Mouse (Mus musculus): ENCODE data around the gene Gm28047. TPM values are rescaled to one million over a fixed set of nuclear protein-coding genes. Genes with fewer than 3 reads are reported as not detected.
A peak's percentile ranks its signal among the peaks of the same experiment; 100 is the strongest.
"Not testable (repeated sequence)": the region's sequence is repeated elsewhere in the genome, so short reads cannot be mapped to it uniquely, and the experiment has no call there.

The Gm28047 gene
- polyA plus RNA-seq, 1 experiment from 2014 or later: not detected

DNA sequence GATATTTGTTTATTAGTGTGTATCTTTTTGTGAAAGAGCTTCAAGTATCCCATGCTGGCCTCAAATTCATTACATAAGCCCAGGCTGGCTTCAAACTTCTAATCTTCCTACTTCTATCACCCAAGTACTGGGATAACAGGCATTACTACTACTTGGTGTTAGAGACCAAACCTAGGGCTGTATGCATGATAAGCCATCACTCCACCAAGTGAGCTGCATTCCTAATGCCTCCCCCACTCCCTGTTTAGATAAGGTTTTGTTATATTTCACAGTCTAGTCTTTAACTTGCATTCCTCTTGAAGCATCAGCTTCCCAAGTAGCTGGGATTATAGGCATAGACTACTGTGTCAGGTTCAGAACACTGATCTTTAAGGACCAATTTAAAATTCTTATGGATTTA is 10.6 kb downstream of the Gm28047 start:
- no peaks in the 10 kb centered on the region for H3K27me3 ChIP-seq
- no peak overlapping the region for H3K4me2 ChIP-seq
- H3K36me3 ChIP-seq: no peaks in the 10 kb centered on the region
- ATAC-seq (ENCODE audit: low FRiP score): no peak
- H3K4me3 ChIP-seq: no peak overlapping the region
- H3K4me1 ChIP-seq (replicated peaks): no peaks in the 10 kb centered on the region
- no peaks in the 10 kb centered on the region for H3K9me3 ChIP-seq
- no peak overlapping the region for H3K27ac ChIP-seq
- H3K9ac ChIP-seq: no peak overlapping the region

DNA sequence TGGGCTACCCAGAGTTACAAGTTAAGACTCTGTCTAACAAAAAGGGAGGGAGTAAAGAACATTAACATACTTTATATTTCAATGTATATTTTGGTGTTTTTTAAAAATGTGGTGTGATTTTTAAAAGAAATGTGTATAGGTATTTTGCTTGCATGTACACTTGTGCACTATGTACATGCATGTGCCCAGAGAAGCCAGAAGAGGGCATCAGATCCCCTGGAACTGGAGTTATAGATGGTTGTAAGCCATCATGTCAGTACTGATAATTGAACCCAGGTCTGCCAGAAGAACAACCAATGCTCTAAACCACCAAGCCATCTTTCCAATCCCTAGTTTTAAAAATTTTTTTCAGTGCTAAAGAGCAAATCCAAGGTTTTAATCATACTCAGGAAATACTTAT is 11.9 kb downstream of the Gm28047 start:
- Histone ChIP-seq H3K9me3 (no peaks in the 10 kb centered on the region), H3K4me3 (no peak overlapping the region), H3K27me3 (no peaks in the 10 kb centered on the region), H3K27ac (no peak overlapping the region), H3K36me3 (no peaks in the 10 kb centered on the region), H3K4me1 (replicated peaks) (no peaks in the 10 kb centered on the region), H3K9ac (no peak overlapping the region), H3K4me2 (no peak overlapping the region)
- no peak for ATAC-seq (ENCODE audit: low FRiP score)

DNA sequence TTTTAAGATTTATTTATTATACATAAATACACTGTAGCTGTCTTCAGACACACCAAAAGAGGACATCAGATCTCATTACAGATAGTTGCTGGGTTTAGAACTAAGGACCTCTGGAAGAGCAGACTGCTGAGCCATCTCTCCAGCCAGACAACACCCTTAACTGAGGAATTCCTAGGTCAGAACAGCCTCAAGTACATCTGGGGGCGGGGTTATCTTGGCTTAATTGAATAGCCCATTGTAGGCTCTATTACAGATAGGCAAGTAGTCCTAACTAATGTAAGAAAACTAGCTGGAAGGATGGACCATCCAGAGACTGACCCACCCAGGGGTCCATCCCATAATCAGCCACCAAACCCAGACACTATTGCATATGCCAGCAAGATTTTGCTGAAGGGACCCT is 16.3 kb downstream of the Gm28047 start:
- WGBS: 85% methylated on average over 1 of the region's 1 CpGs

DNA sequence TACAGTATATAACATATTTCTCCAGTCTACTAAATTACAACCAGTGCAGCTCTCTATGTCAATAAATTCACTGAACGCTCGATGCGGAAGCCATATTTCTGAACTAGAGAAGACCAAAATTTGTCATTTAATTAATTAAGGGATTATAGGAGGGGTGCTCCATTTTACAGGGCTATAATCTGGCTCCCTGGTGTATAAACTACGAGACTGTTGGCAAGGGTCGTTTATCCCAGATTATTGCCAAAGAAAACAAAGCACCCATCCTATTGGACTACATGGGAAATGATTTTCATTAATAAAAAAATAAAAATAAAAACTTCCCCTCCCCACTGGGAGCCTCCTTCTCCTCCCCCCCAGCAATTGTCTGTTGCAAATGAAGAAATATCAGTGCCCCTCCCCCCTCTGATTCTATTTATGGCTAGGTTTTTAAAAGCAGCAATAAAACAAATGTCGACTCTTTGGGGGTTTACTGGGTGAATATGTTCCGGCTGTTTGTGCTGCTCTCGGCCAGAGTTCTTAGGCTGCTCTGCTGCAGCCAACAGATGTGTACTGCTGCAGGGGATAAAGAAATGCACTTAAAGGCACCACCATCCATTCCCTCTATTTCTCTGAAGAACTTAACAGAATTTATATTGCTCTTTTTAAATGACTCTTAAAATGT is 30.7 kb downstream of the Gm28047 start:
- Histone ChIP-seq H3K27ac (peak overlapping the region; percentile 46; the same call in 1 of the 2 replicates), H3K27me3 (no peaks in the 10 kb centered on the region), H3K4me3 (no peak overlapping the region), H3K9ac (no peak overlapping the region), H3K9me3 (no peaks in the 10 kb centered on the region), H3K4me2 (peak overlapping the region; percentile 31; the same call in 1 of the 2 replicates), H3K36me3 (peaks cover 7% of the 10 kb centered on the region; the same call in 1 of the 2 replicates), H3K4me1 (replicated peaks) (peaks cover 15% of the 10 kb centered on the region)
- WGBS: 53% methylated on average over 8 of the region's 8 CpGs
- no peak for ATAC-seq (ENCODE audit: low FRiP score)

More for the DNA sequence above, 16.3 kb downstream of the Gm28047 start:
- not testable (repeated sequence) for H3K4me2 ChIP-seq; ATAC-seq (ENCODE audit: low FRiP score); H3K9ac ChIP-seq; H3K4me1 ChIP-seq (replicated peaks); H3K36me3 ChIP-seq; H3K4me3 ChIP-seq; H3K9me3 ChIP-seq; H3K27ac ChIP-seq; H3K27me3 ChIP-seq

DNA sequence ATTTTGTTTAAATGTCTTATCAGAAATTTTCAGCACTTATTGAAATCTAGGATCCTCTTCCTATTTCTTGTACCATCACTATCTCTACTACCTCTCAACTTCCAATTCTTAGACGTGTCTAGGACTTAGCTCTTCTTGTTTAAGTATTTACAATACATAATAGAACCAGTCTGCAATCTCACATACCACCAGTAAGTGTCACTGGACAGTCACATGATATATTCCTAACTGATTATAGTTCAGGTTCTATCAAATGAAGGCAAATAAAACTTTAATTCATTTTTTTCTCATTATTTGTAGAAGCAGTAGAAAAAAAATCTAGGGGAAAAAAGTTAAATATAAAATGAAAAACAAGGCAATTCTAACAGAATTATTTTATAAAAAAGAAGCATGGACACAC is 32.2 kb downstream of the Gm28047 start:
- Histone ChIP-seq H3K27ac (no peak overlapping the region), H3K27me3 (no peaks in the 10 kb centered on the region), H3K4me2 (no peak overlapping the region), H3K36me3 (peaks cover 7% of the 10 kb centered on the region; the same call in 1 of the 2 replicates), H3K4me3 (no peak overlapping the region), H3K4me1 (replicated peaks) (peaks cover 15% of the 10 kb centered on the region), H3K9me3 (no peaks in the 10 kb centered on the region), H3K9ac (no peak overlapping the region)
- no peak for ATAC-seq (ENCODE audit: low FRiP score)
- 54% methylated on average over 1 of the region's 1 CpGs for WGBS

DNA sequence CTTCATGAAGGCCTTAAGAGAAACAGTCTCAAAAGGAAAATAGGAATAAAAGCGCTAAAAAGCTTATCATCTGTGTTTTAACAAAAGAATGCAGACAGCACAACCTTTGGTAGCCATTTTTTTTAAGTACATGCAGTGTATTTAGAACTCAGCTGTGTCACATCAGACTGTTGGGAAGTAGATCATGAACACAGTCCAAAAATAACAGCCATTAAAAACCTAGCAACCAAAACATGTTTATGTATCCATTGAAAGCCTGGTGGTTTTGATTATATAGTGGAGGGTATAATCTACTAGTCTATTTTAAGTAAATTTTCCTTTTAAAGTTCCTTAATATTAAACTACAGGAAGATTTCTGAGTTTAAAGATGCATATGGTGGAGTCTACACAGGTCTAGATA is 34.3 kb downstream of the Gm28047 start:
- no peak for ATAC-seq (ENCODE audit: low FRiP score)
- H3K27me3 ChIP-seq: no peaks in the 10 kb centered on the region
- WGBS: 100% methylated on average over 1 of the region's 1 CpGs

DNA sequence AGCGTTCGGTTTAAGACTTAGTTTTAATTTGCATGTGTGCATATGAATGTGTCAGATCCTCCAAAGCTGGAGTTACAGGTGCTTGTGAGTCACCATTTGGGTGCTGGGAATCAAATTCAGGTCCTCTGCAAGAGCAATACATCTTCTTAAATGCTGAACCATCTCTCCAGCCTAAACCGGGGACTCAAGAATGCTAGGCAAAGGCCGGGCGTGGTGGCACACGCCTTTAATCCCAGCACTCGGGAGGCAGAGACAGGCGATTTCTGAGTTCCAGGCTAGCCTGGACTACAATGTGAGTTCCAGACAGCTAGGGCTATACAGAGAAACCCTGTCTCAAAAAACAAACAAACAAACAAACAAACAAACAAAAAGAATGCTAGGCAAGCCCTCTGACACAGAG is 35.0 kb downstream of the Gm28047 start:
- no peaks in the 10 kb centered on the region for H3K9me3 ChIP-seq
- H3K36me3 ChIP-seq: peaks cover 7% of the 10 kb centered on the region; the same call in 1 of the 2 replicates
- ATAC-seq (ENCODE audit: low FRiP score): no peak
- WGBS: 96% methylated on average over 8 of the region's 8 CpGs
- H3K27ac ChIP-seq: no peak overlapping the region
- no peak overlapping the region for H3K4me2 ChIP-seq
- H3K9ac ChIP-seq: no peak overlapping the region
- no peaks in the 10 kb centered on the region for H3K27me3 ChIP-seq
- H3K4me3 ChIP-seq: no peak overlapping the region
- H3K4me1 ChIP-seq (replicated peaks): peaks cover 15% of the 10 kb centered on the region

More for the DNA sequence above, 34.3 kb downstream of the Gm28047 start:
- H3K4me2 ChIP-seq: no peak overlapping the region
- no peaks in the 10 kb centered on the region for H3K9me3 ChIP-seq
- no peak overlapping the region for H3K4me3 ChIP-seq
- no peak overlapping the region for H3K27ac ChIP-seq
- H3K4me1 ChIP-seq (replicated peaks): peaks cover 16% of the 10 kb centered on the region
- no peak overlapping the region for H3K9ac ChIP-seq
- peaks cover 7% of the 10 kb centered on the region; the same call in 1 of the 2 replicates for H3K36me3 ChIP-seq

DNA sequence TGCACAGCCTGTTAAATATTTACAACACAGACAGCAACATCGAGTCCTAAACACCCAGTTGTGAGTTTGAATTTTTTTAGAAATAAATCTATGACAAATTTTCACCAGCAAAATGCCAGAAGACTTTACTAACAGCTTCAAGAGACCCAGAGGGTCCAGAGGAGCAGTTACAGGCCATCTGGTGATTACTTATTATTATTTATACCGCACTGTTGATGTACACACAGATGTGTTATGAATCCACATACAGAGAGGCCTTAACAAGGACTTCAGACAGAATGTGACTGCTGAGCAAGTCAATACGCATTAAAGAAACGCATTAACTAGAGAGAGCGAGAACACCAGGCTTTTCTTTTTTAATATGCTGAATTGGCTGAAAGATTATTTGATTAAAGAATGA is 39.4 kb downstream of the Gm28047 start:
- Histone ChIP-seq H3K36me3 (peaks cover 7% of the 10 kb centered on the region; the same call in 1 of the 2 replicates), H3K27ac (peak overlapping the region; percentile 67), H3K4me1 (replicated peaks) (peaks cover 14% of the 10 kb centered on the region), H3K27me3 (no peaks in the 10 kb centered on the region), H3K9me3 (no peaks in the 10 kb centered on the region), H3K9ac (peak overlapping the region; percentile 53; the same call in 1 of the 2 replicates), H3K4me2 (no peak overlapping the region), H3K4me3 (no peak overlapping the region)
- ATAC-seq (ENCODE audit: low FRiP score): no peak
- 53% methylated on average over 5 of the region's 5 CpGs for WGBS

DNA sequence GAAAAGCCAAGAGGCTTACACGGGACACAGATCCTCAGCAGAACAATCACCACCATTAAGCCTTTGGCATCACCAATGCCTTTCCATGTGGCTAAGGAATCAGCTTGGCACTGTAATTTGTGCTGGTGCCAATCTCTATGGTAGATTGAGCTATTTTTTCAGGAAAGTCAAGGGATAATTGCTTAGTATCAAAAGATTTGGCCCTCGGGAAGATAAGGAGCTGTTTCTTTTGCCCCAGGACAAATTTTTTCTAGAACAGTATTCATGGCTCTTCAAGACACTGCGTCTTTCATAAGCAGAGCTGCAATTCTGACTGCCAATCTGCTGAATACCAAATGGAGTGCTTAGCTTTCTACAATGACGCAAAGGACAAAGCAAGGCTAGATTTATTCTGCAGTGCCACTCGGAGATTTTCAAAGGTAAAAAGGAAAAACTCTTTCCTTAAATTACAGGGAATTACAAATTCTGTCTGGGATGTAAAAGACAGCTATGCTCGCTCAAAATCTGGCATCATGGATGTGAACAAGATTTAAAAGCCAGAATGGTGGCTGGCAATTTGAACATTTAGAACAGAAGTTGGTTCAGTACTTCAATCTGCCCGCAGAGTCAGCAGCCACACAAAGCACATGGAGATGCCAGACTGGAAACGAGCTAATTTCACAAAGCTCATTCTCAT is 41.0 kb downstream of the Gm28047 start:
- 42% methylated on average over 8 of the region's 8 CpGs for WGBS
- Histone ChIP-seq H3K4me3 (no peak overlapping the region), H3K4me1 (replicated peaks) (peaks cover 14% of the 10 kb centered on the region), H3K9ac (0 out of 2 replicates have a peak overlapping the region, but pooled peaks have one; percentile 13), H3K9me3 (no peaks in the 10 kb centered on the region), H3K36me3 (no peaks in the 10 kb centered on the region), H3K27ac (peak overlapping the region; percentile 77), H3K4me2 (peak overlapping the region; percentile 0), H3K27me3 (no peaks in the 10 kb centered on the region)
- ATAC-seq (ENCODE audit: low FRiP score): no peak

- H3K4me2 ChIP-seq: no peak overlapping the region
- no peak overlapping the region for H3K27ac ChIP-seq
- H3K4me1 ChIP-seq (replicated peaks): peaks cover 19% of the 10 kb centered on the region
- 91% methylated on average over 1 of the region's 1 CpGs for WGBS
- no peaks in the 10 kb centered on the region for H3K36me3 ChIP-seq
- H3K9ac ChIP-seq: no peak overlapping the region
- no peaks in the 10 kb centered on the region for H3K9me3 ChIP-seq
- H3K4me3 ChIP-seq: no peak overlapping the region
- H3K27me3 ChIP-seq: no peaks in the 10 kb centered on the region
- ATAC-seq (ENCODE audit: low FRiP score): no peak
Measured at GRCm38 (mm10) chr15:102581205-102581604, 43.7 kb downstream of the Gm28047 start.

- no peaks in the 10 kb centered on the region for H3K36me3 ChIP-seq
- H3K9ac ChIP-seq: no peak overlapping the region
- no peaks in the 10 kb centered on the region for H3K27me3 ChIP-seq
- no peak overlapping the region for H3K27ac ChIP-seq
- peaks cover 4% of the 10 kb centered on the region; the same call in 1 of the 2 replicates for H3K4me1 ChIP-seq (replicated peaks)
- H3K4me3 ChIP-seq: no peak overlapping the region
- ATAC-seq (ENCODE audit: low FRiP score): no peak
- no peak overlapping the region for H3K4me2 ChIP-seq
- no peaks in the 10 kb centered on the region for H3K9me3 ChIP-seq
- 92% methylated on average over 2 of the region's 2 CpGs for WGBS
Measured at GRCm38 (mm10) chr15:102578351-102578750, 46.5 kb downstream of the Gm28047 start.

- ATAC-seq (ENCODE audit: low FRiP score): no peak
- H3K27ac ChIP-seq: no peak overlapping the region
- H3K4me3 ChIP-seq: no peak overlapping the region
- no peaks in the 10 kb centered on the region for H3K36me3 ChIP-seq
- H3K9ac ChIP-seq: no peak overlapping the region
- no peak overlapping the region for H3K4me2 ChIP-seq
- H3K27me3 ChIP-seq: no peaks in the 10 kb centered on the region
- 65% methylated on average over 1 of the region's 1 CpGs for WGBS
- peaks cover 4% of the 10 kb centered on the region; the same call in 1 of the 2 replicates for H3K4me1 ChIP-seq (replicated peaks)
- H3K9me3 ChIP-seq: no peaks in the 10 kb centered on the region
Measured at GRCm38 (mm10) chr15:102576972-102577371, 47.9 kb downstream of the Gm28047 start.

DNA sequence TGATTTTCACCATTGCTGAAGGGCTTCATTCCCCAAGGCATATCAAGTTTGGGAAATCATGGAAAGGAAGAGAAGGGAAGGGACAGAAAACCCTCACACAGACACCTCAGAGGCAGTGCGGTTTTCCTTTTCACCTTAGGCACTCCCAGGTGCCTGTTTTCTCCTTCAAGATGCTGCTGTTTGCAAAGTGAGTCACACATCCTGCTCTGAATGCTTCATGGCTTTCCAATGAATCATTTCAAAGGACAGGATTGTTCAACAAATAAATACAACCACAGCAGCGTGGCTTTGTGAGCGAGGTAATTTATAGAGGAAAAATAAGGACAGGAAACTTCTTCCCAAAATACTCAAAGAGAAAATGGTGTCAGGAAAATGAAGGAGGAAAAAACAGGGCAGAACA is 52.8 kb downstream of the Gm28047 start:
- H3K9ac ChIP-seq: no peak overlapping the region
- no peak for ATAC-seq (ENCODE audit: low FRiP score)
- 85% methylated on average over 3 of the region's 3 CpGs for WGBS

More for the DNA sequence above, 52.8 kb downstream of the Gm28047 start:
- no peaks in the 10 kb centered on the region for H3K27me3 ChIP-seq
- H3K4me2 ChIP-seq: no peak overlapping the region
- no peaks in the 10 kb centered on the region for H3K9me3 ChIP-seq
- no peak overlapping the region for H3K27ac ChIP-seq
- no peak overlapping the region for H3K4me3 ChIP-seq
- peaks cover 4% of the 10 kb centered on the region; the same call in 1 of the 2 replicates for H3K4me1 ChIP-seq (replicated peaks)
- H3K36me3 ChIP-seq: no peaks in the 10 kb centered on the region

Measured in hindbrain, embryonic 13.5 days (tissue).